Mouse (Mus musculus): ENCODE measurements around the gene Rad51b. TPM values are rescaled to one million over a fixed set of nuclear protein-coding genes. Genes with fewer than 3 reads are reported as not detected.

Rad51b gene
- polyA plus RNA-seq, 1 experiment from 2014 or later = 3.3 TPM

DNA sequence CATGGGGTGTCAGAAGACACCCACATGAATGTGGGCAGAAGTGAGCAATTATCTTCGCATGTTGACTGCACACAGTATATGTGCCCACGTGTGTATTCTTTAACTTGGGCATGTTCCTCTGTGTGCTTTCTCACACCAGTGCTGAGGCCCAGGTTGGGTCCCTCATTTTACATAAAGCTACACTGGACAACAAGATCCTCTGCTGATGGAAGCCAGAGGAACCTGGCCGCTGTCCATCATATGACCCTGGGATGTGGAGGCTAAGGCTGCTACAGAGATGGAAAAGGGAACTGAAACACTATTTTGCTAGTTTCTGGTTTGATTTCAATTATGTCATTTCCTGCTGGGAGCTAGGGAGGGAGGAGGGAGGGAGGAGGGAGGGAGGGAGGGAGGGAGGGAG lies 544.2 kb downstream of the Rad51b start:
- H3K27me3 ChIP-seq = no peaks in the 10 kb centered on the region
- WGBS = 86% methylated on average over 3 of the region's 3 CpGs
- ATAC-seq (replicated peaks; ENCODE audit: insufficient number of reproducible peaks, insufficient read depth, low FRiP score, low read depth) = no peak
- peaks cover 74% of the 10 kb centered on the region for H3K4me1 ChIP-seq (replicated peaks)
- peak overlapping the region; percentile 88 for H3K27ac ChIP-seq
- H3K9me3 ChIP-seq (replicated peaks) = no peaks in the 10 kb centered on the region
- no peak overlapping the region for H3K4me3 ChIP-seq
- H3K36me3 ChIP-seq = no peaks in the 10 kb centered on the region
- no peak overlapping the region for H3K9ac ChIP-seq
- H3K4me2 ChIP-seq = no peak overlapping the region

DNA sequence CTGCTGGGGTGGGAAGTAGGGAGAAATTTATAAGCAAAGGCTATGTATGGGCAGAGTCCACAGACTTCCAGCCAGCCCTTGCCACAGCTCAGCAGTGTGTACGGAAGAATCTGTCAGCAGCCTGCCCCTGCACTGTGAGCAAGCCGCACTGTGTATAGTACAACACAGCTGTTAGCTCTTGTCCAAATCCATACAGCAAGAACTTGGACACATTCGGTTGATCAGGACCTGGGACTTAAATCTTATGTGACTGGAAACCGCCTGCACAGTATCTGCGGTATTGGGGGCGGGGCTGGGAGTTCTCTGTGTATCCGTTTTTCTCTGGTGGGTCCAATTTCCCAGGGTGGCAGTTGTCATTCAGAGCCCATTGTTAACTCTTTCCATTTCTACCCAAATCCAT lies 545.2 kb downstream of the Rad51b start:
- Histone ChIP-seq H3K4me2 (peak overlapping the region; percentile 23), H3K4me3 (no peak overlapping the region), H3K9ac (no peak overlapping the region), H3K27me3 (no peaks in the 10 kb centered on the region), H3K27ac (peak overlapping the region; percentile 90), H3K36me3 (no peaks in the 10 kb centered on the region), H3K9me3 (replicated peaks) (no peaks in the 10 kb centered on the region), H3K4me1 (replicated peaks) (peaks cover 72% of the 10 kb centered on the region)
- WGBS = 19% methylated on average over 7 of the region's 7 CpGs
- peak; percentile 56 for ATAC-seq (replicated peaks; ENCODE audit: insufficient number of reproducible peaks, insufficient read depth, low FRiP score, low read depth)

DNA sequence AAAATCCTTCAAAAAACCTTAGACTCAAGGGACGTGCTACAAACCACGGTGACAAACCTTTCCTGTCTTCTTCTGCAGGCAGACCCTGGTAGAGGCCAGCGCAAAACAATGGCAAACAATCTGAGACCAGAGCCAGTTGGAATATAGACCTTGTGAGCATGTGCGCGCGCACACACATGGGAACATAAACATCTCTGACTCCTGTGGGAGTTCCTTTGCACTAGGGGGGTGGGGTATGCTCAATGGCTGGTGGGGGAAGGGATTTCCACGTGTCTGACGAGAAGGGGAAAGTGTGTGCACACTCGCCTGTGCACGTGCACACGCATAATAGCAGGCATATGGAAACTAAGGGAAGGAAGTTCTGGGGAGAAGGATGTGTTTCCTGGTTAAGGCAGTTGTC lies 545.9 kb downstream of the Rad51b start:
- peak overlapping the region; percentile 23; the same call in 1 of the 2 replicates for H3K4me2 ChIP-seq
- 65% methylated on average over 11 of the region's 11 CpGs for WGBS

DNA sequence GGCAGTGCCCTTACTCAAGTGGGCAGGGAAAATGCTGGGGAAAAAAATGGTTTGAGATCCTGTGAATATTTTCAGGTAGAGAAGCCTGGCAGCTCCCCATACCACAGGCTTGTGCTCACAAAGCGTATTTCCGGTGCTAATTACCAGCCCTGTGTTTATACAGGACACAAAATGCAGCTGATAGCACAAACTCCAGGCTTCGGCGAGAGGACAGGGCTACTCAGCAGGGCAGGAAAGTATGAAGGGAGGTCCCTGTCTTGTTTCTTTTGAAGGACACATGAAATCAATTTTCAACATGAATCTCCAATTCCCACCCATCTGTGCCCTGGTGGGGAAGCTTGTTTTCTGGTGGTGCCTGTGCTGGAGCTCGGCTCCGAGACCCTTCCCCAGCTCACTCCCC lies 546.4 kb downstream of the Rad51b start:
- ATAC-seq (replicated peaks; ENCODE audit: insufficient number of reproducible peaks, insufficient read depth, low FRiP score, low read depth) = no peak
- WGBS = 53% methylated on average over 6 of the region's 6 CpGs
- H3K9ac ChIP-seq = no peak overlapping the region

More for the DNA sequence above, 545.9 kb downstream of the Rad51b start:
- no peaks in the 10 kb centered on the region for H3K27me3 ChIP-seq
- peaks cover 65% of the 10 kb centered on the region for H3K4me1 ChIP-seq (replicated peaks)
- H3K9me3 ChIP-seq (replicated peaks) = no peaks in the 10 kb centered on the region
- no peak for ATAC-seq (replicated peaks; ENCODE audit: insufficient number of reproducible peaks, insufficient read depth, low FRiP score, low read depth)
- no peak overlapping the region for H3K4me3 ChIP-seq
- peak overlapping the region; percentile 90 for H3K27ac ChIP-seq
- no peaks in the 10 kb centered on the region for H3K36me3 ChIP-seq
- H3K9ac ChIP-seq = no peak overlapping the region

DNA sequence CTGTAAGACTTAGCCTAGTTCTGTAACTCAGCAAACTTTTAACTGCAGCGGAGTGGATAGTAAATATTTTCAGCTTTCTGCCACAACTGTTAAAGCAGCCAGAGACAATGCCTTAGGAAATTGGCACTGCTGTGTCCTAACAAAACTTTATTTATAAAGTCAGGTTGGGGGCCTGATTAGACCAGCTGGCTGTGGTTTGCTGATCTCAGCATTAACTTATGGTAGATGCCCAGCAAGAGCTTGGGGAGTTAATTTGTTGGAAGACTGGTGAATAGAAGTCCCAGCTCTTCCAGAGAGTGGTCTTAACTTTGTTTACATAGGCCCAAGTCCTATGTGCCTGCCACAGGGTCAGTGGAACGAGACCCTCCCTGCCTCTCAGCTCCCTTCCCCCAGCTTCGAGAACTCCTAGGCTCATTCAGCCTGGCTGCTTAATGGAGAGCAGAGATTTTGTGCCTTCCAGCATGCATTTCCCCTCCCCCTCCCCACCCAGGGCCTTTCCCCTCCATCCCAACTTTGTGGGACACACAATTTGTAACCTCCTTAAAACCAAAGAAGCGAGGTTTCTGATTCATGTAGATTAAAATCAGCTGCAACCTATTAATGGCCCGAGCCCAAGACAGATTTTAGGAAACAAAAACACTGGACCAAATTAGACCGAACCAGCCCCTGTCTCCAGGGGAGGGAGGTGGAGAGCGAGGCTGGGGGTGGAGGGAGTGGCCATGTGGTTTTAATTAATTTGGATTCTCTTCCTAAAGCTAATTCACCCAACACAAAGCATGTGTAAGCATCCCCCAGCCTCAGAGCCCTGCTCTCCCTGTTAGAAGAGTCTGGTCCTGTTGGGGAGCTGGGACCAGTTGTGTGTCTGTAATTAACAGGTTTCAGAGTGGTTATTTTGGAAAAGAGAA lies 549.4 kb downstream of the Rad51b start:
- H3K4me1 ChIP-seq (replicated peaks) = peaks cover 51% of the 10 kb centered on the region
- no peak for ATAC-seq (replicated peaks; ENCODE audit: insufficient number of reproducible peaks, insufficient read depth, low FRiP score, low read depth)
- H3K27ac ChIP-seq = no peak overlapping the region
- no peak overlapping the region for H3K4me3 ChIP-seq
- H3K9ac ChIP-seq = no peak overlapping the region
- H3K9me3 ChIP-seq (replicated peaks) = no peaks in the 10 kb centered on the region
- WGBS = 63% methylated on average over 7 of the region's 7 CpGs
- H3K27me3 ChIP-seq = no peaks in the 10 kb centered on the region
- no peaks in the 10 kb centered on the region for H3K36me3 ChIP-seq
- no peak overlapping the region for H3K4me2 ChIP-seq

More for the DNA sequence above, 546.4 kb downstream of the Rad51b start:
- Histone ChIP-seq H3K27ac (peak overlapping the region; percentile 90), H3K27me3 (no peaks in the 10 kb centered on the region), H3K9me3 (replicated peaks) (no peaks in the 10 kb centered on the region), H3K4me3 (no peak overlapping the region), H3K4me2 (no peak overlapping the region), H3K36me3 (no peaks in the 10 kb centered on the region), H3K4me1 (replicated peaks) (peaks cover 62% of the 10 kb centered on the region)

DNA sequence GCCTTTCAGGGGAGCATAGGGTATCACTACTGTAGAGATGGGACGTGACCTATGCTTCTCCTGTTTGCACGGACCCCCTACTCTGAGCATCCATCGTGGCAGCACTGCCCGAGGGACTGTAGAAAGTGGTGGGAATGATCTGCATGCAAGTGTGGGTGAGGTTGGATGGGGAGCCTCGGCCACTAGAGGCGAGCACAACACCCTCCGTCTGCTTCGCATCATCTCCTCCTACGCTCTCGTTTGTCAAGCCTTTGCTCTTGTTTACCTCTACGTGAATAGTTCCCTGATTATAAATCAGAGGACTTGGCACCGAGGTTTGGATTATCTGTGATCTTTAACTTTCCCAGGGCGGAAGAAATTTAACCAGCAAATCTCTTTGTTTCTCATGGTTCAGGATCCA lies 551.5 kb downstream of the Rad51b start:
- Histone ChIP-seq H3K4me3 (no peak overlapping the region), H3K9me3 (replicated peaks) (no peaks in the 10 kb centered on the region), H3K27me3 (no peaks in the 10 kb centered on the region), H3K4me2 (no peak overlapping the region), H3K27ac (no peak overlapping the region), H3K9ac (no peak overlapping the region), H3K4me1 (replicated peaks) (peaks cover 31% of the 10 kb centered on the region), H3K36me3 (no peaks in the 10 kb centered on the region)
- ATAC-seq (replicated peaks; ENCODE audit: insufficient number of reproducible peaks, insufficient read depth, low FRiP score, low read depth) = no peak
- 62% methylated on average over 13 of the region's 13 CpGs for whole genome bisulfite sequencing

DNA sequence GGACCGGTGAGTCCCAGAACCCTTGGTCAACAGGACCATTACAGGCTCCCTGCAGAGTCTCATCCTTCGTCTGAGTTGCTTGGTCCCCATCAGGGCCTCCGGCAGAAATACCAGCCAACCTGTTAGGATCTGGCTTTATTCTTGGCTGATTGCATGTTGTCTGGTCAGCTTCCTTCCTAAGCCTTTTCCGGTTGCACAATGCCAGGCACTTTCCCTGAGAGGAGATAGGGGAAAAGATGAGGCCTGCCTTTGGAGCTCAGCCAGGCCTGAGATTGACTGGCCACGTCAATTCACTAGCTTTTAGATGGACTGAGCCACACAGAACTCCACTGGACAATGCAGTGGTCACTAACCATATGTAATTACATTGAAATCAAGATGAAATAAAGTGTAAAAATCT lies 552.9 kb downstream of the Rad51b start:
- H3K27ac ChIP-seq = peak overlapping the region; percentile 28
- ATAC-seq (replicated peaks; ENCODE audit: insufficient number of reproducible peaks, insufficient read depth, low FRiP score, low read depth) = no peak

DNA sequence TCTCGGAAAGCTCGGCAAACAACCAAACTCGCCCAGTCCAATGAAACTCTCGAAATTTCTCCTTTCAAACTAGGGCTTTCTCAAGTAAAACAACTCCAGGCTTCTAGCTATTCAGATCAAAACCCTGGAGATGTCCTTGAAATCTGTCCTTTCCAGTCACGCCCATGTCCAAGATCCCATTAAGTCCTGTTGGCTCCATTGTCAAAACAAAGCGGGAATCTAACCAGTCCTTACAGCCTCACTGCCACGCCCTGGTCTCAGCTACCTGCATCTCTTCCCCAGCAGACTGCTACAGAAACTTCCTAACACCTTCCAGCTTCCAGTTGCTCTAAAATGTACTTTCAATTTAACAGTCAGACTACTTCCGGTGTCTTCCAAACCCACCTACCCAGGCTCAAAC lies 554.8 kb downstream of the Rad51b start:
- 84% methylated on average over 8 of the region's 8 CpGs for WGBS
- peak overlapping the region; percentile 38 for H3K27ac ChIP-seq
- peaks cover 42% of the 10 kb centered on the region for H3K4me1 ChIP-seq (replicated peaks)
- H3K4me2 ChIP-seq = no peak overlapping the region
- no peak for ATAC-seq (replicated peaks; ENCODE audit: insufficient number of reproducible peaks, insufficient read depth, low FRiP score, low read depth)
- no peaks in the 10 kb centered on the region for H3K36me3 ChIP-seq
- H3K9ac ChIP-seq = no peak overlapping the region
- H3K4me3 ChIP-seq = no peak overlapping the region
- no peaks in the 10 kb centered on the region for H3K27me3 ChIP-seq
- H3K9me3 ChIP-seq (replicated peaks) = no peaks in the 10 kb centered on the region

More for the DNA sequence above, 552.9 kb downstream of the Rad51b start:
- Histone ChIP-seq H3K9ac (no peak overlapping the region), H3K4me3 (no peak overlapping the region), H3K4me2 (no peak overlapping the region), H3K4me1 (replicated peaks) (peaks cover 29% of the 10 kb centered on the region), H3K27me3 (no peaks in the 10 kb centered on the region), H3K36me3 (no peaks in the 10 kb centered on the region), H3K9me3 (replicated peaks) (no peaks in the 10 kb centered on the region)
- 52% methylated on average over 5 of the region's 5 CpGs for WGBS

DNA sequence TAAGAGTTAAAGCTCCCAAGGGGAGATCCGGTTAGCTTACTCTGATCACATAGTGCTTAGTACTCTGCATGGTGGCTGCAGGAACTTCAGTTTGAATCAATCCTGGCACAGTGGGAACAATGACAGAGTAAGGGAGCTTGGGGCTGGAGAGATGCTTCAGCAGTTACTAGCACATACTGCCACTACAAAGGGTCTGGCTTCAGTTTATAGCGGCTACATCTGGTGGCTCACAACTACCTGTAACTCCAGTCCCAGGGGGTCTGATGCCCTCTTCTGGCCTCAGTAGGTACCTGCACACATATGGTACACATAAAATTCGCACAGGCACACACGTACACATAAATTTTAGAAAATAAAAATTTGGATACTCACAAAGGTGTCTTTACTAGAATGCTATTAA lies 555.5 kb downstream of the Rad51b start:
- Histone ChIP-seq H3K4me1 (replicated peaks) (peaks cover 49% of the 10 kb centered on the region), H3K36me3 (no peaks in the 10 kb centered on the region), H3K9ac (no peak overlapping the region), H3K4me3 (no peak overlapping the region), H3K27ac (no peak overlapping the region), H3K9me3 (replicated peaks) (no peaks in the 10 kb centered on the region), H3K27me3 (no peaks in the 10 kb centered on the region), H3K4me2 (no peak overlapping the region)
- 96% methylated on average over 4 of the region's 4 CpGs for WGBS
- ATAC-seq (replicated peaks; ENCODE audit: insufficient number of reproducible peaks, insufficient read depth, low FRiP score, low read depth) = no peak

DNA sequence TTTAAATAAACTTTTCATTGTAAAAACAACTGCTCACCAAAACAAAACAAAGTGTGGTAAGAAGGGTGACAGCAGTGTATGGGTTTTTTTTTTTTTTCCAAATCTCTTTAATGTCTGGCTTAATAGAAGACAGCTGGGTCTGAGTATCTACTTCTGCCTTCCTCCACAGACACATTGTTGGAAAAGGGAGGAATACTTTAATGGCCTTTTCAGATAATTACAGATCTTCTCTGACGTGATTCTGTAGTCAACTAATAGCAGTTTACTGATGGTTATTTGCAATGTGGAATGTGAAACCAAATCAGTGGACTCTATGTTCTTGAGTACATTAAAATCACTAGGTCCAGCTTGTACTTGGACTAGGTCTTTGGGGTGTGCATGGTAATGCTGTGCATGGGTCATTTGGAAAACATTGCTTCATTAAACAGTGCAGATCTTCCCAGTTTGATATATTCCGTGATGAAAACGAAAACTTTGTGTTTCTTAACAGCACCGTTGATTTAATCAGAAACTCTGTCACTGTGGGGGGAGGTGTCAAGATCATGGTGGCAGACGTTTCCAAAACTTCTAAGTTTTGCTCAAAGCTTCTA lies 556.9 kb downstream of the Rad51b start:
- Histone ChIP-seq H3K27ac (no peak overlapping the region), H3K4me1 (replicated peaks) (peaks cover 59% of the 10 kb centered on the region)

DNA sequence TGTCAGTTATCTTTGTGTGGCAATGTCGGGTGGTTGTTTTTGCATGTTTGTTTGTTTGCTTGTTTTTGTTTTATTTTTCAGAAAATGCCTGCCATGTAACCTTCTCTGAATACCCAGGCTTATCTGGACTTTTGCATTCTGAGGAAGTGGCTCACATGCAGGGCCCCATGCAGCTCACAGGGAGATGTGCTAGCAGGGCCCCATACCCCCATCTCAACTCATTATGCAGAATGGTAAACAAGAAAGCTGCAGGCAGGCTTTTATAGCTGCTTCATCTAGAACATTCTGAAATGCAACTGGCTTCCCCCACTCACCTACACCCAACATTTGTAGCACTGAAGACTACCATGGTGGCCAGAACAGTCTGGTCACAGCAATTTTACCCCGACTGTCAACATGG lies 557.4 kb downstream of the Rad51b start:
- no peak for ATAC-seq (replicated peaks; ENCODE audit: insufficient number of reproducible peaks, insufficient read depth, low FRiP score, low read depth)
- WGBS = 78% methylated on average over 2 of the region's 2 CpGs
- no peaks in the 10 kb centered on the region for H3K9me3 ChIP-seq (replicated peaks)
- no peaks in the 10 kb centered on the region for H3K36me3 ChIP-seq
- no peak overlapping the region for H3K9ac ChIP-seq
- no peaks in the 10 kb centered on the region for H3K27me3 ChIP-seq
- H3K4me1 ChIP-seq (replicated peaks) = peaks cover 61% of the 10 kb centered on the region
- no peak overlapping the region for H3K4me2 ChIP-seq
- no peak overlapping the region for H3K27ac ChIP-seq
- H3K4me3 ChIP-seq = no peak overlapping the region

More for the DNA sequence above, 556.9 kb downstream of the Rad51b start:
- Histone ChIP-seq H3K9me3 (replicated peaks) (no peaks in the 10 kb centered on the region), H3K4me2 (no peak overlapping the region), H3K36me3 (no peaks in the 10 kb centered on the region), H3K4me3 (no peak overlapping the region), H3K9ac (no peak overlapping the region), H3K27me3 (no peaks in the 10 kb centered on the region)
- ATAC-seq (replicated peaks; ENCODE audit: insufficient number of reproducible peaks, insufficient read depth, low FRiP score, low read depth) = no peak
- WGBS = 57% methylated on average over 5 of the region's 5 CpGs

Measured in heart, embryonic 15.5 days (tissue).